Mouse (Mus musculus): ENCODE measurements around the gene Ube2c.

Gene Ube2c

GRCm38 (mm10) chr2:164769258-164770037 is at the start of gene Ube2c:
TSS of gene Ube2c (plus strand) at chr2:164769898.
- peak; percentile 99 for DNase-seq (ENCODE audit: low spot score)

- DNase-seq (ENCODE audit: low spot score): no peak
Measured at GRCm38 (mm10) chr2:164723276-164723675, 46.4 kb upstream of the Ube2c start.

- peak; percentile 67 for DNase-seq (ENCODE audit: low spot score)
Measured at GRCm38 (mm10) chr2:164725895-164726619, 43.6 kb upstream of the Ube2c start.

GRCm38 (mm10) chr2:164731719-164732118 is 38.0 kb upstream of the Ube2c start:
- DNase-seq (ENCODE audit: low spot score): no peak

- DNase-seq (ENCODE audit: low spot score): no peak
Measured at GRCm38 (mm10) chr2:164733259-164733658, 36.4 kb upstream of the Ube2c start.

GRCm38 (mm10) chr2:164734839-164735238 is 34.9 kb upstream of the Ube2c start:
- no peak for DNase-seq (ENCODE audit: low spot score)

- DNase-seq (ENCODE audit: low spot score): no peak
Measured at GRCm38 (mm10) chr2:164735446-164735845, 34.3 kb upstream of the Ube2c start.

- DNase-seq (ENCODE audit: low spot score): no peak
Measured at GRCm38 (mm10) chr2:164737377-164738090, 32.2 kb upstream of the Ube2c start.

- no peak for DNase-seq (ENCODE audit: low spot score)
Measured at GRCm38 (mm10) chr2:164739876-164740275, 29.8 kb upstream of the Ube2c start.

GRCm38 (mm10) chr2:164744987-164745386 is 24.7 kb upstream of the Ube2c start:
- no peak for DNase-seq (ENCODE audit: low spot score)

GRCm38 (mm10) chr2:164745843-164746479 is 23.7 kb upstream of the Ube2c start, which contains the start of the genes Wfdc3 and Dnttip1:
TSS of gene Wfdc3 (minus strand) at chr2:164745931.
TSS of gene Dnttip1 (plus strand) at chr2:164745983.
- DNase-seq (ENCODE audit: low spot score): peak; percentile 93

- no peak for DNase-seq (ENCODE audit: low spot score)
Measured at GRCm38 (mm10) chr2:164746693-164747092, 23.0 kb upstream of the Ube2c start.

- DNase-seq (ENCODE audit: low spot score): no peak
Measured at GRCm38 (mm10) chr2:164748191-164748590, 21.5 kb upstream of the Ube2c start.

GRCm38 (mm10) chr2:164748991-164749390 is 20.7 kb upstream of the Ube2c start:
- DNase-seq (ENCODE audit: low spot score): no peak

GRCm38 (mm10) chr2:164752454-164752853 is 17.2 kb upstream of the Ube2c start:
- no peak for DNase-seq (ENCODE audit: low spot score)

- no peak for DNase-seq (ENCODE audit: low spot score)
Measured at GRCm38 (mm10) chr2:164754105-164754504, 15.6 kb upstream of the Ube2c start.

GRCm38 (mm10) chr2:164754800-164755199 is 14.9 kb upstream of the Ube2c start:
- no peak for DNase-seq (ENCODE audit: low spot score)

GRCm38 (mm10) chr2:164757841-164758240 is 11.9 kb upstream of the Ube2c start:
- DNase-seq (ENCODE audit: low spot score): no peak

- DNase-seq (ENCODE audit: low spot score): no peak
Measured at GRCm38 (mm10) chr2:164758692-164759091, 11.0 kb upstream of the Ube2c start.

GRCm38 (mm10) chr2:164760059-164760833 is 9.5 kb upstream of the Ube2c start:
- DNase-seq (ENCODE audit: low spot score): no peak

- no peak for DNase-seq (ENCODE audit: low spot score)
Measured at GRCm38 (mm10) chr2:164761502-164761901, 8.2 kb upstream of the Ube2c start.

Measured in lung, postnatal 25 days (tissue).